Mouse (Mus musculus): ENCODE results near the gene Rcsd1. TPM values are rescaled to one million over a fixed set of nuclear protein-coding genes. Genes with fewer than 3 reads are reported as not detected.

The Rcsd1 gene
- total and polyA plus RNA-seq, 3 experiments: 57.2 to 81.5 (median 68.7) TPM

- 51% methylated on average over 6 of the region's 6 CpGs for WGBS
- Histone ChIP-seq H3K4me3 (no peak overlapping the region), H3K79me2 (replicated peaks; ENCODE audit: control insufficient read depth, insufficient read depth, low read length) (no peaks in the 10 kb centered on the region), H3K27me3 (ENCODE audit: control insufficient read depth, insufficient read depth, low read length) (no peaks in the 10 kb centered on the region), H3K36me3 (ENCODE audit: control insufficient read depth, insufficient read depth, low read length) (peaks cover 14% of the 10 kb centered on the region), H3K27ac (peak overlapping the region; percentile 30), H3K9ac (ENCODE audit: low read depth, low read length) (no peak overlapping the region), H3K4me1 (ENCODE audit: control insufficient read depth, insufficient read depth, low read length) (peaks cover 9% of the 10 kb centered on the region)
- TF ChIP-seq EP300 (IDR thresholded peaks at IDR 0.05; ENCODE audit: insufficient read depth, low read depth, low read length): no peak
- TF ChIP-seq CTCF (IDR thresholded peaks at IDR 0.05): peak; percentile 67
- intact Hi-C loops (cut with DNase I): loop anchor here (10.0 kb wide), 1 partner anchor 500 kb away; no protein-coding TSS in a partner anchor
- DNase-seq: no peak
Measured at GRCm38 (mm10) chr1:165655022-165655421, 54.5 kb downstream of the Rcsd1 start.

DNA sequence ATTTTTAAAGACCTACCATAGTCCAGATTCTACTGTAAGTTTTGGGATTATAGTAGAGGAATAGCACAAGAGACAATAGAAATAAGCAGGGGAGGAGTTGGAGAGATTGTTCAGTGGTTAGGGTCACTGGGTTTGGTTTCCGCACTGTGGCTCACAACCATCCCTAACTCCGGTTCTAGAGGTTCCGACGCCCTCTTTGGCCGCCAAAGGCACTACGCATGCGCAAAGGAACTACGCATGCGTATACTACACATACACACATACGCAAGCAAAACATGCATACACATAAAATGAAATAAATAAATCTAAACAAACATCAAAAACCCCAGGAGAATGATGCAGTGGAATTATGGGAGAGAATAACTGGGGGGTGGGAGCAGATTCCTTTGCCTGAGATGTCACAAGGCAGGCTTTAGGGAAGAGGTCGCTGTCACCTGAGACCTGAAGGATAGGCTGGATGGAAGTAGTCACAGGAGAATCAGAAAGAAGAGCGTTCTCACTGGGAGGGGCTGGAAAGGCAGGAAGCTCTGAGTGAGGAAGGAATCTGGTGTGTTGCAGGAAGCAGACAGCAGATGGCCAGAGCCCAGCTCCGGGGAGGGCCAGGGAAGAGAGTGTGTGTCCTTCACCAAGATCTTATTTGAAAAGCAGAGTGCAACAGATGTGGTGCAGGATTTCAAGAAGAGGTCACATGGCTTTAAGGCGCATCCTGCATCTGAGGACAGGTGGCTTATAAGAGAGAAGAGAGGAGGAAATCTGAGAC, 56.3 kb downstream of the Rcsd1 start:
- no peak for DNase-seq
- Histone ChIP-seq H3K36me3 (ENCODE audit: control insufficient read depth, insufficient read depth, low read length) (peaks cover 14% of the 10 kb centered on the region), H3K4me3 (no peak overlapping the region), H3K9ac (ENCODE audit: low read depth, low read length) (no peak overlapping the region), H3K27me3 (ENCODE audit: control insufficient read depth, insufficient read depth, low read length) (no peaks in the 10 kb centered on the region), H3K79me2 (replicated peaks; ENCODE audit: control insufficient read depth, insufficient read depth, low read length) (no peaks in the 10 kb centered on the region), H3K4me1 (ENCODE audit: control insufficient read depth, insufficient read depth, low read length) (peaks cover 9% of the 10 kb centered on the region), H3K27ac (no peak overlapping the region; the same call in none of the 2 replicates)
- WGBS: 75% methylated on average over 14 of the region's 14 CpGs
- TF ChIP-seq POLR2A (IDR thresholded peaks at IDR 0.05; ENCODE audit: insufficient read depth, low read depth, low read length) (no peak), EP300 (IDR thresholded peaks at IDR 0.05; ENCODE audit: insufficient read depth, low read depth, low read length) (0 out of 2 replicates have a peak, but pooled peaks have one; percentile 16), CTCF (IDR thresholded peaks at IDR 0.05) (0 out of 2 replicates have a peak, but pooled peaks have one; percentile 11)
- intact Hi-C loops (cut with DNase I): loop anchor here (5.0 to 10.0 kb wide), 2 partner anchors 299 to 501 kb away; no protein-coding TSS in a partner anchor

GRCm38 (mm10) chr1:165652507-165652906, 57.0 kb downstream of the Rcsd1 start:
- no peak overlapping the region for H3K9ac ChIP-seq (ENCODE audit: low read depth, low read length)
- H3K36me3 ChIP-seq (ENCODE audit: control insufficient read depth, insufficient read depth, low read length): peaks cover 14% of the 10 kb centered on the region
- no peaks in the 10 kb centered on the region for H3K79me2 ChIP-seq (replicated peaks; ENCODE audit: control insufficient read depth, insufficient read depth, low read length)
- no peak for TF ChIP-seq POLR2A (IDR thresholded peaks at IDR 0.05; ENCODE audit: insufficient read depth, low read depth, low read length)
- TF ChIP-seq EP300 (IDR thresholded peaks at IDR 0.05; ENCODE audit: insufficient read depth, low read depth, low read length): no peak
- no peak for TF ChIP-seq CTCF (IDR thresholded peaks at IDR 0.05)
- H3K4me3 ChIP-seq: no peak overlapping the region
- no peak overlapping the region; the same call in 1 of the 2 replicates for H3K27ac ChIP-seq
- H3K4me1 ChIP-seq (ENCODE audit: control insufficient read depth, insufficient read depth, low read length): peaks cover 9% of the 10 kb centered on the region
- intact Hi-C loops (cut with DNase I): loop anchor here (5.0 to 10.0 kb wide), 2 partner anchors 300 to 502 kb away; no protein-coding TSS in a partner anchor
- no peaks in the 10 kb centered on the region for H3K27me3 ChIP-seq (ENCODE audit: control insufficient read depth, insufficient read depth, low read length)
- 48% methylated on average over 2 of the region's 2 CpGs for WGBS
- no peak for DNase-seq

- WGBS: 52% methylated on average over 5 of the region's 5 CpGs
- TF ChIP-seq POLR2A (IDR thresholded peaks at IDR 0.05; ENCODE audit: insufficient read depth, low read depth, low read length) (no peak), CTCF (IDR thresholded peaks at IDR 0.05) (no peak), EP300 (IDR thresholded peaks at IDR 0.05; ENCODE audit: insufficient read depth, low read depth, low read length) (no peak)
- intact Hi-C loops (cut with DNase I): loop anchor here (5.0 to 10.0 kb wide), 2 partner anchors 301 to 504 kb away; no protein-coding TSS in a partner anchor
- peaks cover 14% of the 10 kb centered on the region for H3K36me3 ChIP-seq (ENCODE audit: control insufficient read depth, insufficient read depth, low read length)
- H3K4me3 ChIP-seq: no peak overlapping the region
- no peaks in the 10 kb centered on the region for H3K27me3 ChIP-seq (ENCODE audit: control insufficient read depth, insufficient read depth, low read length)
- H3K27ac ChIP-seq: no peak overlapping the region
- no peak overlapping the region for H3K9ac ChIP-seq (ENCODE audit: low read depth, low read length)
- peaks cover 9% of the 10 kb centered on the region for H3K4me1 ChIP-seq (ENCODE audit: control insufficient read depth, insufficient read depth, low read length)
- no peak for DNase-seq
- no peaks in the 10 kb centered on the region for H3K79me2 ChIP-seq (replicated peaks; ENCODE audit: control insufficient read depth, insufficient read depth, low read length)
Measured at GRCm38 (mm10) chr1:165651158-165651557, 58.4 kb downstream of the Rcsd1 start.

DNA sequence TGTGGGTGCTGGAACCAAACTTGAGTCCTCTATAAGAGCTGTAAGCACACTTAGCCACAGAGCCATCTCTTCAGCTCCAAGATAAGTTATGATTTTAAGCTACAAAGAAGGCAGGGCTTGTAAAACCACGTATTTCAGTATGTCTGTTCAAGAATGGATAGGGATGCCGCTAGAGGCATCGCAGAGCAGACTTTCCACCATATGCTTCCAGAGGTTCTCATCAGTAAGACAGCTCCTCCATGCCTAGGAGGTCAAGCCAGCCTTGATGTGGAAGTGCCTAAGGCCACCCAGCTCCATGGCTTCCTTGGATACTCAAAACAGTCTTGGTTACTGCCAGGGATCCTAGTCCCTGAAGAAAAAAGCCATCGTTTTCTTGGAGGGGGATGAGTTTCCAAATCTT, 64.5 kb downstream of the Rcsd1 start:
- 69% methylated on average over 4 of the region's 4 CpGs for WGBS
- H3K36me3 ChIP-seq (ENCODE audit: control insufficient read depth, insufficient read depth, low read length): no peaks in the 10 kb centered on the region
- no peak overlapping the region for H3K27ac ChIP-seq
- H3K27me3 ChIP-seq (ENCODE audit: control insufficient read depth, insufficient read depth, low read length): no peaks in the 10 kb centered on the region
- DNase-seq: no peak
- H3K4me3 ChIP-seq: no peak overlapping the region
- peaks cover 2% of the 10 kb centered on the region; the same call in 1 of the 2 replicates for H3K4me1 ChIP-seq (ENCODE audit: control insufficient read depth, insufficient read depth, low read length)
- intact Hi-C loops (cut with DNase I): loop anchor here (2.0 to 10.0 kb wide), 2 partner anchors 14 to 260 kb away; no protein-coding TSS in a partner anchor
- TF ChIP-seq POLR2A (IDR thresholded peaks at IDR 0.05; ENCODE audit: insufficient read depth, low read depth, low read length): no peak
- peak; percentile 4; the same call in 1 of the 2 replicates for TF ChIP-seq CTCF (IDR thresholded peaks at IDR 0.05)
- no peaks in the 10 kb centered on the region for H3K79me2 ChIP-seq (replicated peaks; ENCODE audit: control insufficient read depth, insufficient read depth, low read length)
- H3K9ac ChIP-seq (ENCODE audit: low read depth, low read length): no peak overlapping the region

- Histone ChIP-seq H3K27ac (no peak overlapping the region; the same call in 1 of the 2 replicates), H3K9ac (ENCODE audit: low read depth, low read length) (no peak overlapping the region), H3K36me3 (ENCODE audit: control insufficient read depth, insufficient read depth, low read length) (no peaks in the 10 kb centered on the region), H3K27me3 (ENCODE audit: control insufficient read depth, insufficient read depth, low read length) (no peaks in the 10 kb centered on the region), H3K4me1 (ENCODE audit: control insufficient read depth, insufficient read depth, low read length) (peaks cover 2% of the 10 kb centered on the region; the same call in 1 of the 2 replicates), H3K4me3 (no peak overlapping the region), H3K79me2 (replicated peaks; ENCODE audit: control insufficient read depth, insufficient read depth, low read length) (no peaks in the 10 kb centered on the region)
- no peak for DNase-seq
- 66% methylated on average over 5 of the region's 5 CpGs for WGBS
- intact Hi-C loops (cut with DNase I): loop anchor here (2.0 to 10.0 kb wide), 4 partner anchors 15 to 359 kb away; partner anchors contain the start of genes Dcaf6, Mpc2 and Pou2f1
- no peak for TF ChIP-seq POLR2A (IDR thresholded peaks at IDR 0.05; ENCODE audit: insufficient read depth, low read depth, low read length)
- no peak for TF ChIP-seq EP300 (IDR thresholded peaks at IDR 0.05; ENCODE audit: insufficient read depth, low read depth, low read length)
- TF ChIP-seq CTCF (IDR thresholded peaks at IDR 0.05): no peak
Measured at GRCm38 (mm10) chr1:165643735-165644134, 65.8 kb downstream of the Rcsd1 start.

Measured in heart, adult 2 months (tissue).